Mouse (Mus musculus): ENCODE results near the gene Abca9. TPM values are rescaled to one million over a fixed set of nuclear protein-coding genes. Genes with fewer than 3 reads are reported as not detected.

Abca9 gene
- polyA plus RNA-seq (2012; rRNA removed; ENCODE audit: low replicate concordance) = 5.1 and 7.6 TPM in 2 replicates

GRCm38 (mm10) chr11:110167459-110168251 lies at the start of gene Abca9:
Gene Abca9 (minus strand): TSS chr11:110168196.

GRCm38 (mm10) chr11:110095858-110096257 lies 72.1 kb downstream of the Abca9 start, which contains the start of gene Abca8a:
Gene Abca8a (minus strand): TSS chr11:110095978.

Other genes starting within 250 kb of the Abca9 start
- gene Abca8b, start 172.4 kb downstream of the Abca9 start, polyA plus RNA-seq (2012; rRNA removed; ENCODE audit: low replicate concordance) = 2.7 and 4.0 TPM in 2 replicates
- gene Abca8a, start 72.2 kb downstream of the Abca9 start, polyA plus RNA-seq (2012; rRNA removed; ENCODE audit: low replicate concordance) = 14.3 and 23.9 TPM in 2 replicates
- 2.9 and 4.2 TPM in 2 replicates for gene Abca6, start 83.6 kb upstream of the Abca9 start, polyA plus RNA-seq (2012; rRNA removed; ENCODE audit: low replicate concordance)
- gene Abca5, start 169.5 kb upstream of the Abca9 start, polyA plus RNA-seq (2012; rRNA removed; ENCODE audit: low replicate concordance) = 1.8 and 2.3 TPM in 2 replicates
- gene Map2k6, start 230.9 kb upstream of the Abca9 start, polyA plus RNA-seq (2012; rRNA removed; ENCODE audit: low replicate concordance) = 3.2 and 9.1 TPM in 2 replicates

Data from subcutaneous adipose tissue, adult 2 months (tissue).